Mouse (Mus musculus) liver, adult 2 months (tissue): ENCODE measurements at regions not wholly inside any gene's neighbourhood (a gene's known extent, or its start where the extent isn't known, plus 50 kb on each side); places are given as distances from the start of the nearest gene placed in this dataset.

Experiments used
- CTCF ChIP-seq: fragments of 200-500 bp; IDR thresholded peaks from 2 replicates; pipeline ENCODE4 v1.5.1; 2011; ENCODE audit warnings: low read depth, low read length, control low read depth
- POLR2A ChIP-seq: fragments of 200-500 bp; IDR thresholded peaks from 2 replicates; pipeline ENCODE4 v1.6.1; 2011; ENCODE audit warnings: low read length, control low read depth; ENCODE audit not compliant: insufficient read depth; ENCODE audit errors: extremely low read depth

GRCm38 (mm10) chr1:42026423-42026822, 669.1 kb upstream of the Pou3f3 start:
- TF ChIP-seq CTCF (no peak), POLR2A (no peak)
